Mouse (Mus musculus): ENCODE results near the gene Socs2.

The Socs2 gene

GRCm38 (mm10) chr10:95342833-95343590 lies 74.0 kb downstream of the Socs2 start:
- DNase-seq, result no peak

- no peak for DNase-seq
Measured at GRCm38 (mm10) chr10:95340676-95341075, 76.3 kb downstream of the Socs2 start.

GRCm38 (mm10) chr10:95337589-95337988 lies 79.4 kb downstream of the Socs2 start:
- no peak for DNase-seq

GRCm38 (mm10) chr10:95336781-95337544 lies 80.0 kb downstream of the Socs2 start:
- DNase-seq, result no peak
